Mouse (Mus musculus) liver, embryonic 12.5 days (tissue): ENCODE measurements around the gene Ikbip. TPM values are rescaled to one million over a fixed set of nuclear protein-coding genes. Genes with fewer than 3 reads are reported as not detected.

Experiments used
- ATAC-seq: fragments of 200-750 bp; cut with Nextera tagmentation; 2 replicates; pipeline ENCODE4 v1.8.0; 2017; ENCODE audit warnings: moderate number of reproducible peaks, mild to moderate bottlenecking, moderate library complexity
- H3K27ac ChIP-seq: fragments of 300-500 bp; sonication (generic); 2 replicates; pipeline ENCODE4 v1.5.1; 2016; ENCODE audit warnings: mild to moderate bottlenecking
- H3K27me3 ChIP-seq: fragments of 300-500 bp; sonication (generic); replicated peaks from 2 replicates; pipeline ENCODE4 v1.6.1; 2016; ENCODE audit warnings: mild to moderate bottlenecking, moderate library complexity
- H3K36me3 ChIP-seq: fragments of 300-500 bp; sonication (generic); 2 replicates; pipeline ENCODE4 v1.6.1; 2016; ENCODE audit warnings: mild to moderate bottlenecking, moderate library complexity
- H3K4me1 ChIP-seq: fragments of 300-500 bp; sonication (generic); 2 replicates; pipeline ENCODE4 v1.6.1; 2016
- H3K4me2 ChIP-seq: fragments of 300-500 bp; sonication (generic); 2 replicates; pipeline ENCODE4 v1.6.1; 2016; ENCODE audit warnings: mild to moderate bottlenecking, moderate library complexity
- H3K4me3 ChIP-seq: fragments of 300-500 bp; sonication (generic); 2 replicates; pipeline ENCODE4 v1.5.1; 2016; ENCODE audit warnings: mild to moderate bottlenecking, moderate library complexity
- H3K9ac ChIP-seq: fragments of 300-500 bp; sonication (generic); 2 replicates; pipeline ENCODE4 v1.6.1; 2016; ENCODE audit warnings: mild to moderate bottlenecking, moderate library complexity
- H3K9me3 ChIP-seq: fragments of 300-500 bp; sonication (generic); replicated peaks from 2 replicates; pipeline ENCODE4 v1.6.1; 2016; ENCODE audit warnings: mild to moderate bottlenecking, moderate library complexity
- WGBS: fragments of 180-500 bp; shearing (Covaris S2); methylation state at CpG from one replicate; pipeline ENCODE4 v1.1.7; 2016; ENCODE audit not compliant: insufficient replicate concordance; 5-methylcytosine and 5-hydroxymethylcytosine counted together
- polyA plus RNA-seq: library from polyadenylated mRNA; unstranded; fragments of >200 nt; fragmentation: Nextera tagmentation; extraction: Ambion mirVana; gene quantifications from 2 replicates; pipeline ENCODE4 v1.2.1, GENCODE M21; 2016

The Ikbip gene
- polyA plus RNA-seq, 1 experiment from 2014 or later = 14.0 TPM

DNA sequence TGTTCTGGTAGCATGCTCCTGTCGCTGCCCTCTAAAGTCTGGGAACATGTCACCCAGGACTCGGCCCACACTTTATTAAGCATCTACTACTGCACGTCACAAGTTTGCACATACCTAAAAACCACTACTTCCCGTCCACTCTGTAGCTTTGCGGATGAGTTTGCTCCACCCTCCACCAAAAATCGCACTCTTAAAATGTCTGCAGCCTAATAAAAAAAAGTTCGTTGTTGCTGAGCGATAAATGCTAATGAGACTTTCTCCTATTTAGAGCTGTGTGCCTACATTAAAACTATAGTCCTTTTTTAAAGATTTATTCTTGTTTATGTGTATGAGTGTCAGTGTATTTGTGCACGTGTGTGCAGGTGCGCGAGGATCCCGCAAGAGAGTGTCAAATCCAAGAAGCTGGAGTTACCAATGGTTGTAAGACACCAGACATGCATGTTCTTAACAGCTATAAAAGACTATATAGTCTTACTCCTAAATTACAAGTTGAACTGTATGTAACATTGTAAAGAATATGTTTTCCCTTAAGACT, 720 bp downstream of the Ikbip start:
- WGBS = 43% methylated on average over 12 of the region's 12 CpGs
- Histone ChIP-seq H3K27me3 (no peaks in the 10 kb centered on the region), H3K9me3 (no peaks in the 10 kb centered on the region), H3K4me2 (peak overlapping the region; percentile 95), H3K36me3 (peaks cover 10% of the 10 kb centered on the region), H3K27ac (peak overlapping the region; percentile 71), H3K4me3 (peak overlapping the region; percentile 94), H3K4me1 (peaks cover 17% of the 10 kb centered on the region), H3K9ac (peak overlapping the region; percentile 92)
- no peak for ATAC-seq

DNA sequence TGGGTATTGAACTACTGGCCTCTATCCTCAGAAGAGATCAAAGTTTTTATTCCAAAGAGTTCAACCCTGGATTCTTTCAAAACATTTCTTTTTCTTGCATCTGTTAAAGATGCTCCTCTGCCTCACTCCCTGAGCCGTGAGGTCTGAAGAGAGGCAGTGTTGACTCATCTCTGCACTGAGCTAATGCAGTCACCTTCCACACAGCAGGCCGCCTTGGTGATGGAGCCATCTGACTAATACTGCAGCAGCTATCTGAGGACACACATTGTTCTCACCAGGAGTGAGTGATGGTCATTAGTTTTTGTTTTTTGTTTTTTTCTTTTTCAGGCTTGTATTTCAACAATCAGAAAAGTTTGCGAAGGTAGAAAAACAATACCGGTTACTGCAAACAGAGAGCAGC, 10.1 kb downstream of the Ikbip start:
- no peak overlapping the region for H3K4me2 ChIP-seq
- WGBS = 78% methylated on average over 4 of the region's 4 CpGs

DNA sequence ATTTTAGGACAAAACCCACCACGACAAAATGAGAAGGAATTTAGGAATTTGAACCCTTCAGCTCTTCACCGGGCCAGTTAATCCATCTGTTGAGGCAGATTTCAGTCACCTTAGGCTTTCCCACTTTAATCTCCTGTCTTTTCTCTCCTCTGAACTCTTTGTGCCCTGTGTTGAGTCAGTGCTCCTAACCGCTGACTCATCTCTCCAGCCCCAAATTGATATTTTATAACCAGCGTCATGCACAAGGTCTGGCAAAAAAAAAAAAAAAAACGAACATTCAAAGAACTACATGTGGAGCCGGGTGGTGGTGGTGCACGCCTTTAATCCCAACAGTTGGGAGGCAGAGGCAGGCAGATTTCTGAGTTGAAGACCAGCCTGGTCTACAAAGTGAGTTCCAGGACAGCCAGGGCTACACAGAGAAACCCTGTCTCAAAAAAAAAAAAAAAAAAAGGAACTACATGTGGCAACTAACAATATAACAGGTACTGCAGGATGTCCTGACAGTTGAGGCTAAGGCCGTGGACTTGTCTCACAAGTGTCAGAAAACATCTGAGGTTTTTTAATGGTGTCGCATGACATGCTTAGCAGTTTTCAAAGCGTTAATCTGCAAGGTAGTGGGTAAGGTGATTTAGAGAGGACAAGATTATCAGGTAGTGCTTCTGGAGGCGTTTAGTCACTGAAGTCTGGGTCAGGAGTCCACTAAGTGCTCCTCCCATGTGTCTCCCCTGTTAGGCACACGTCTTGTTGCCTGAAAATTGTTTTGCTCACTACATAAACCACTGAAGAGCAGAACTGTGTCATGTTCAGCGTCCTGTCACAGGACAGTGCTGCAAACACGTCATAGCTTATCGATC, 11.7 kb downstream of the Ikbip start:
- no peaks in the 10 kb centered on the region for H3K9me3 ChIP-seq
- H3K4me2 ChIP-seq = no peak overlapping the region
- no peaks in the 10 kb centered on the region; the same call in 1 of the 2 replicates for H3K4me1 ChIP-seq
- no peak overlapping the region for H3K27ac ChIP-seq
- WGBS = 68% methylated on average over 15 of the region's 15 CpGs
- no peak overlapping the region for H3K9ac ChIP-seq
- H3K4me3 ChIP-seq = no peak overlapping the region
- ATAC-seq = no peak
- peaks cover 14% of the 10 kb centered on the region; the same call in 1 of the 2 replicates for H3K36me3 ChIP-seq
- H3K27me3 ChIP-seq = no peaks in the 10 kb centered on the region

More for the DNA sequence above, 10.1 kb downstream of the Ikbip start:
- Histone ChIP-seq H3K27ac (no peak overlapping the region), H3K27me3 (no peaks in the 10 kb centered on the region), H3K4me1 (no peaks in the 10 kb centered on the region; the same call in 1 of the 2 replicates), H3K36me3 (peaks cover 12% of the 10 kb centered on the region; the same call in 1 of the 2 replicates), H3K9me3 (no peaks in the 10 kb centered on the region), H3K9ac (no peak overlapping the region), H3K4me3 (no peak overlapping the region)
- ATAC-seq = no peak

DNA sequence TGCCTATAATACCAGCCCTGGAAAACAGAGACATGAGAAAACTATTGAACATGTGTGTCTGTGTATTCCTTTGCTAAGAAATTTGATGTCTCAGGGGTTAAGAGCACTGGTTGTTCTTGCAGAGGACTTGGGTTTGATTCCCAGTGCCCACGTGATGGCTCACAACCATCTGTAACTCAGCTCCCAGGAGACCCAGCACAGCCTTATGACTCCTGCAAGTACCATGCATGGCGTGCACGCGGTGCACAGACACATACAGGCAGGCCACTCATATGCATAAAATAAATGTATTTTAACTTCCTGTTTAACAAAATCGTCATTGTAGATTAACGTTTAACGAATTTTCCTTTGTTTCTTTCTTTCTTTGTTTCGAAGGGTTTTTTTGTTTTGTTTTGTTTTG, 15.3 kb downstream of the Ikbip start:
- H3K27ac ChIP-seq = no peak overlapping the region
- H3K4me3 ChIP-seq = no peak overlapping the region
- no peaks in the 10 kb centered on the region for H3K27me3 ChIP-seq
- no peak overlapping the region for H3K9ac ChIP-seq
- no peak overlapping the region for H3K4me2 ChIP-seq
- no peaks in the 10 kb centered on the region for H3K9me3 ChIP-seq
- 82% methylated on average over 8 of the region's 8 CpGs for WGBS
- H3K36me3 ChIP-seq = peaks cover 26% of the 10 kb centered on the region
- no peaks in the 10 kb centered on the region; the same call in 1 of the 2 replicates for H3K4me1 ChIP-seq
- ATAC-seq = no peak

DNA sequence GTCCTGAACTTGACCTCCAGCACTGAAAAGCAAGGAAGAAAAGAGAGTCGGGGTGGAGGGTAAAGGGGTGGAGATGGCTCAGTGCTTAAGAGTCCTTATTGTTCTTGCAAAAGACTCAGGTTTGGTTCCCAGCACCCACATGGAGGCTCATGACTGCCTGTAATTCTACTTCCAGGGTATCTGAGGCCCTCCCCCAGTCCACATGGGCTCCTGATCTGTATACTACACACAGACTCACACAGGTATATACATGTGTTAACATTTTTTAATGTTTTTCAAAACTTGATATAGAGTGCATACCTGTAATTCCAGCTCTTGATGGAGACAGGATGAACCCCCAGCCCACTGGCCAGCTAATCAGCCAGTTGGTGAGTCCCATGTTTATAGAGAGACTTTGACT, 17.4 kb downstream of the Ikbip start:
- no peak overlapping the region for H3K9ac ChIP-seq
- no peak overlapping the region for H3K27ac ChIP-seq
- H3K4me1 ChIP-seq = no peaks in the 10 kb centered on the region
- WGBS = 87% methylated on average over 1 of the region's 1 CpGs
- H3K36me3 ChIP-seq = peaks cover 16% of the 10 kb centered on the region
- H3K4me3 ChIP-seq = no peak overlapping the region
- H3K4me2 ChIP-seq = no peak overlapping the region
- H3K27me3 ChIP-seq = no peaks in the 10 kb centered on the region
- ATAC-seq = no peak
- H3K9me3 ChIP-seq = no peaks in the 10 kb centered on the region

DNA sequence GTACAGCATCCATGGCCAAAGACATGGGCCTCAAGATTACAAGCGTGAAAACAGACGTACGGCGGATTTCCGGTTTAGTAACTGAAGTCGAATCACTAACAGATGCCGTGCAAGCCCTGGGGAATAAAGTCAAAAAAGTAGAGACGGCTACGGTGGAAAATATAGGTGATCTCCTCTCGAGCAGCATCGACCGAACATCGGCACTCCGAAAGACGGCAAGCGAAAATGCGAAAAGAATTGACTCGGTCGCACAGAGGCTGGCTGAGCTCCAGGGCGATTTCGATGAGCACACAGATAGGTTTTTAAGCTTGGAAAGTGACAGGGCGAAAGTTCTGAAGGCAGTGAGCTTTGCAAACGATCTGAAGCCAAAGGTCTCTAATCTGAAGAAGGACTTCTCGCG, 19.2 kb downstream of the Ikbip start:
- no peak overlapping the region for H3K4me2 ChIP-seq
- H3K9me3 ChIP-seq = no peaks in the 10 kb centered on the region
- H3K4me1 ChIP-seq = no peaks in the 10 kb centered on the region
- ATAC-seq = no peak
- no peak overlapping the region for H3K27ac ChIP-seq
- no peak overlapping the region for H3K9ac ChIP-seq
- H3K36me3 ChIP-seq = peaks cover 16% of the 10 kb centered on the region
- no peaks in the 10 kb centered on the region for H3K27me3 ChIP-seq
- 87% methylated on average over 25 of the region's 25 CpGs for WGBS
- no peak overlapping the region for H3K4me3 ChIP-seq

DNA sequence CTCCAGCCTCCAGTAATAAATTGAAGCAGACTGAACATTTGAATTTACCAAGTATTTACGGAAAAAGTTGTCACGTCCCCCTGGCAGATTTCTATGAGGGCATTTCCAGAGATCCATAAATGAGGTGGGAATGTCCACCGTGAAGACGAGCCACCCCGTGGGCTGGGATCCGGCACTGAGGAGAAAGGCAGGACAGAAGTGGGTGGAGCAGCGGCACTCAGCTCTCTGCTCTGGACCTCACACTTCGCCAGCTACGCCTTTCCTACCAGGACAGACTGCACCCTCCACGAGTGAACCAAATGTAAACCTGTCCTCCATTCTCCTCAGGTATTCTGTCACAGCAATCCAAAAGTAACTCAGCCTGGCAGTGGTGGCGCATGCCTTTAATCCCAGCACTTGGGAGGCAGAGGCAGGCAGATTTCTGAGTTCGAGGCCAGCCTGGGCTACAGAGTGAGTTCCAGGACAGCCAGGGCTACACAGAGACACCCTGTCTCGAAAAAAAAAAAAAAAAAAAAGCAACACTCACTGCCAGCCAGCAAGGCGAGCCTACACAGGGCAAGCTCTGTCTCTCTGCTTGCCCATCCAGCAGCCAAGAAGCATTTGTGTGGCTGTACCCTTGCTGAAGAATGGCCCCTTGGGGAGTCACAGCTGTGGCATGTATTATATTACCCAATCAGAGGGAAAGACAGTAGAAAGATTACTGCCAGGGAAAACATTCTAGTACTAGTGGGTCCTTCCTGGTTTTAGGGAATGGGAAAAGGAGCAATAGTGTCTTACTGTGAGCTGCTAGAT, 20.3 kb downstream of the Ikbip start:
- H3K9me3 ChIP-seq = no peaks in the 10 kb centered on the region
- ATAC-seq = no peak
- no peak overlapping the region for H3K4me2 ChIP-seq
- H3K27ac ChIP-seq = no peak overlapping the region
- no peak overlapping the region for H3K4me3 ChIP-seq
- 84% methylated on average over 14 of the region's 14 CpGs for WGBS
- H3K27me3 ChIP-seq = no peaks in the 10 kb centered on the region
- H3K36me3 ChIP-seq = peaks cover 13% of the 10 kb centered on the region
- H3K4me1 ChIP-seq = no peaks in the 10 kb centered on the region
- no peak overlapping the region for H3K9ac ChIP-seq

DNA sequence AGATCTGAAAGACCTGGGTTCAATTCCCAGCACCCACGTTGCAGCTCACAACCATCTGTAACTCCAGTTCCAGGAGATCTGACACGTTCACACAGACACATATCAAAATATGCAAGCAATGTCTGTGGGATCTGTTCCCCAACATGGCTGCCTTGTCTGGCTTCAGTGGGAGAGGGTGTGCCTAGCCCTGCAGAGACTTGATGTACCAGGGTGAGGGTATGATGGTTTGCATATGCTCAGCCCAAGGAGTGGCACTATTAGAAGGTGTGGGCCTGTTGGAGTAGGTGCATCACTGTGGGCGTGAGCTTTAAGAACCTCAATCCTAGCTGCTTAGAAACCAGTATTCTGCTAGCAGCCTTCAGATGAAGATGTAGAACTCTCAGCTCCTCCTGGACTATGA, 23.2 kb downstream of the Ikbip start:
- H3K4me3 ChIP-seq = no peak overlapping the region
- peaks cover 11% of the 10 kb centered on the region for H3K36me3 ChIP-seq
- no peaks in the 10 kb centered on the region for H3K4me1 ChIP-seq
- H3K9me3 ChIP-seq = no peaks in the 10 kb centered on the region
- no peak overlapping the region for H3K4me2 ChIP-seq
- WGBS = 62% methylated on average over 3 of the region's 3 CpGs
- no peak for ATAC-seq
- H3K27ac ChIP-seq = no peak overlapping the region
- no peaks in the 10 kb centered on the region for H3K27me3 ChIP-seq
- no peak overlapping the region for H3K9ac ChIP-seq

DNA sequence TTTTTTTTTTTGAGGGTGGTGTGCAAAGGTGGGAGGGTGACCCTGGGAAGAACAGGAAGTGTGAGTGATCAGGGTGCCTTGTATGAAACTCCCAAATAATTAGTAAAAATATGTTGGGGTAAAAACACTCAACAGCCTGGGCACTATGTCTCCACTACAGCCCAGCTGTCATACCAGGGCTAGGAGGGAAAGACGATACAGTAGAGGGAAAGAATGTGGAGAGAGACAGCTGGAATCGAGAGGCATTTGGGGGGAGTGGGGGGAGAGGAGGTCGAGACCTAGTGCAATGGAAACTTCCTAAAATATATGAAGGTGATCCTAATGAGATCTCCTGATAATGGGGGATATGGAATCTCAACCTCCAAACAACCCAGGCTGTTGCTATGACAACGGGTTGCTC, 27.1 kb downstream of the Ikbip start:
- H3K4me3 ChIP-seq = no peak overlapping the region
- no peak overlapping the region for H3K4me2 ChIP-seq
- H3K27me3 ChIP-seq = no peaks in the 10 kb centered on the region
- H3K9me3 ChIP-seq = no peaks in the 10 kb centered on the region
- H3K4me1 ChIP-seq = no peaks in the 10 kb centered on the region
- H3K36me3 ChIP-seq = peaks cover 29% of the 10 kb centered on the region
- no peak overlapping the region for H3K27ac ChIP-seq
- no peak for ATAC-seq
- 69% methylated on average over 4 of the region's 4 CpGs for WGBS
- H3K9ac ChIP-seq = no peak overlapping the region

DNA sequence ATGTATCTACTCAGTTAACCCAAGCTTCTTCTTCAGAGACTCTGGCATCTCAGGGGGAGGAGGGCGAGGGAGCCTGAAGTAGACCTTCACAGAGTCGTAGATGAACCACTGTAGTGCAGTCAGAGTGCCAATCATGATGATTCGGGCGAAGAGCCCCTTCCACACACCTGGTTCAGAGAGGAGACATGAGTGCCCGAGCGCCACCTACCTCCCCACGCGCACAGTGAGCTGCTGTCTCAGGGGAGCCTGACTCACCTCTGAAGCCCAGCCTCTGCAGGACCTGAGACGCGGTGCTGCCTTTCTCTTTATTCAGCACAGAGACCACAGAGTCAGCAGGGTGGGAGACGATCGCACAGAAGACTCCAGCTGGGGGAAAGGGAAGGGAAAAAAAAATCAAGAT, 34.2 kb downstream of the Ikbip start:
- WGBS = 82% methylated on average over 12 of the region's 12 CpGs
- H3K4me2 ChIP-seq = no peak overlapping the region

DNA sequence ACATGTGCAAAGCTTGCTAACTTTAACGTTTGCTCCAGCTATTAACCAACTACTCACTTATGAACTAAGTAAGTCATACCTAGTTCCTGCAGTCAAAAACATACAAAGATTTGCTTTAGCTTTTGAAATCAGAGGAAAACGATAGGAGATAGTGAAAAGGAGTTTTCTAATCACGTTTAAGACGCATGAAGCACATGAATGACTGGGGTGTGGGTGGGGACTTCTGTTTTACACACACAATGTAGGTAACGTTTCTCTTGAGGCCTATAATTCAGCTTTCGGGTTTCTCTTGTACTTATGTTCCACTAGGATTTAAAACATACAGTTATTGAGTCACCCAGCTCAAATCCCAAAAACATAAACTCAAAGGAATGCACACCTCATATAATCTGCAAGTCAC, 39.9 kb downstream of the Ikbip start:
- Histone ChIP-seq H3K36me3 (peaks cover 48% of the 10 kb centered on the region), H3K4me1 (peaks cover 38% of the 10 kb centered on the region), H3K9ac (peak overlapping the region; percentile 98), H3K9me3 (no peaks in the 10 kb centered on the region), H3K27ac (peak overlapping the region; percentile 93), H3K4me2 (peak overlapping the region; percentile 75), H3K4me3 (peak overlapping the region; percentile 99), H3K27me3 (no peaks in the 10 kb centered on the region)
- no peak for ATAC-seq
- 10% methylated on average over 6 of the region's 6 CpGs for WGBS

More for the DNA sequence above, 34.2 kb downstream of the Ikbip start:
- H3K27me3 ChIP-seq = no peaks in the 10 kb centered on the region
- H3K9ac ChIP-seq = no peak overlapping the region
- H3K4me1 ChIP-seq = peaks cover 12% of the 10 kb centered on the region
- no peak for ATAC-seq
- no peaks in the 10 kb centered on the region for H3K9me3 ChIP-seq
- H3K36me3 ChIP-seq = peaks cover 97% of the 10 kb centered on the region
- no peak overlapping the region for H3K4me3 ChIP-seq
- no peak overlapping the region for H3K27ac ChIP-seq

DNA sequence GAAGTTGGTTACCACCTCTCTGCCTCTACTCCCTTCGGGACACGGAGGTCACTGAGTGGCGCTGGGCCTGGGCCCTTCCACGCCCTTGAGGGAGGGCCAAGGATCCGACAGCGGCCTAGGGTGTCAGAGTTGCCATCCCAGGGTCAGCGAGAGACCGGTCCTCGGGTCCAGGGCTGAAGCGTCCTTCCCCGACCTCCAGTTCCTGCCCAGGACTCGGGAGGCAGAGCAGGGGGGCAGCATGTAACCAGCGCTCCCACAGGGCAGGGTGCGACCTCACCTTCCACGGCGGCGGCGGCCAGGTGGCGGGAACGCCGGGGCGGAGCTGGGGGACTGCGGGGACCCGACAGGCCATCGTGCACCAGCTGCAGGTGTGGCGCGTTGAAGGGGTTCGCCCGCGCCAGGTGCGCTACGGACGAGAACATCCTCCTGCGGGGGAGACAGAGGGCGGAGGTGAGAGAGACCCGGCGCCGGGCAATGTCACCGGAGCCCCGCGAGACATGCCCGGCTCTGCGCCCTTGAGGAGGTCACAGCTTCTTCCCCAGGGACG, 40.6 kb downstream of the Ikbip start:
- H3K9me3 ChIP-seq = no peaks in the 10 kb centered on the region
- H3K4me1 ChIP-seq = peaks cover 40% of the 10 kb centered on the region
- ATAC-seq = peak; percentile 61
- peaks cover 40% of the 10 kb centered on the region for H3K36me3 ChIP-seq
- peak overlapping the region; percentile 75 for H3K4me2 ChIP-seq
- no peaks in the 10 kb centered on the region for H3K27me3 ChIP-seq
- 1% methylated on average over 44 of the region's 44 CpGs for WGBS
- peak overlapping the region; percentile 93 for H3K27ac ChIP-seq
- H3K4me3 ChIP-seq = peak overlapping the region; percentile 99
- peak overlapping the region; percentile 98 for H3K9ac ChIP-seq
